In the genomic region with DNA sequence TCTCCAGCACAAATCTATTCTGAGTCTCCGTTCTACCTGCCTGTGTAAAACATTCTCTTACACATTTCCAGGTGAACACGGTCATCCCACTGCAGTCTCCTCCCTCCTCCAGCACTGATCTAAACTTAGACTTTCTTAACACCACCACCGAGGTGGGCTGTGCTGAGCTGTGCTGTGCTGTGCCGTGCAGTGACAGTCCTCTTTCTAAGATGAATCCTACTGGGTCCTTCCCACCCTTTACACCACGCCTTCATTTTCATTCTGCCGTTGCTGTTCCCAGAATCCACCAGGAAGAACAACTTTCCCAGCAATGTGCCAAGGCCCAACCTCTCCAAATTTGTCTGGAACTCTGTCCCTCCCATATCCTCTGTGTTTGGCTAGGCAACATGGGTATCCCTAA, we compare ENCODE assay signal across 10 mouse cellular contexts. TPM values are rescaled to one million over a fixed set of nuclear protein-coding genes. Genes with fewer than 3 reads are reported as not detected.
DNase-seq lines count a peak whose midpoint lies in the region; ATAC-seq lines count a peak whose summit lies in the region.
"Had no signal": no experiment of that assay in that cellular context is flagged by ENCODE, and none has a peak within 500 bp of the region (broad histone marks: within the 10 kb centered on the region; RNA-seq: fewer than 3 reads in every experiment).

No protein-coding gene starts in this region.

- WGBS in embryonic facial prominence, embryonic 15.5 days: 54% methylated on average over 6 of the region's 6 CpGs
- whole genome bisulfite sequencing in forebrain, embryonic 14.5 days: 79% methylated on average over 6 of the region's 6 CpGs

- peak; percentile 23 for DNase-seq in gastrocnemius, adult 18-20 months (ENCODE audit: low spot score)
- DNase-seq in gastrocnemius, postnatal 36 days: no peak
- DNase-seq in layer of hippocampus, adult 11-12 months (ENCODE audit: low spot score): peak; percentile 32
- DNase-seq in layer of hippocampus, postnatal 36 days: no peak
- DNase-seq in right cerebral cortex, postnatal 10 days (ENCODE audit: low spot score in 2 of 2): peak; percentile 59 to 60
- no peak for DNase-seq in adrenal gland, postnatal 10 days
- no peak for DNase-seq in forebrain, embryonic 14.5 days (ENCODE audit: low spot score)

- intact Hi-C loops in gastrocnemius, postnatal 36 days (cut with DNase I): no loop called here

- no peak overlapping the region for H3K4me3 ChIP-seq in embryonic facial prominence, embryonic 15.5 days (replicated peaks)
- H3K4me3 ChIP-seq in forebrain, embryonic 14.5 days (ENCODE audit: low read depth, low read length): no peak overlapping the region
- H3K4me3 ChIP-seq: megakaryocyte, embryonic 14.5 days had no signal

- H3K27me3 ChIP-seq in embryonic facial prominence, embryonic 15.5 days: no peaks in the 10 kb centered on the region
- no peaks in the 10 kb centered on the region for H3K27me3 ChIP-seq in forebrain, embryonic 14.5 days (replicated peaks; ENCODE audit: control insufficient read depth, insufficient read depth, low read length)

- peaks cover 36% of the 10 kb centered on the region for H3K4me1 ChIP-seq in embryonic facial prominence, embryonic 15.5 days
- peaks cover 17% of the 10 kb centered on the region for H3K4me1 ChIP-seq in forebrain, embryonic 14.5 days (ENCODE audit: control insufficient read depth, insufficient read depth, low read length)

- no peak overlapping the region for H3K4me2 ChIP-seq in embryonic facial prominence, embryonic 15.5 days (replicated peaks)
- H3K4me2 ChIP-seq in forebrain, embryonic 14.5 days (ENCODE audit: low read length): no peak overlapping the region

- peak overlapping the region; percentile 93; the same call in 1 of the 2 replicates for H3K27ac ChIP-seq in embryonic facial prominence, embryonic 15.5 days (replicated peaks)
- no peak overlapping the region for H3K27ac ChIP-seq in forebrain, embryonic 14.5 days (ENCODE audit: low read depth, low read length)

- H3K9ac ChIP-seq in embryonic facial prominence, embryonic 15.5 days: no peak overlapping the region
- no peak overlapping the region for H3K9ac ChIP-seq in forebrain, embryonic 14.5 days (ENCODE audit: low read length)

- H3K9me3 ChIP-seq in embryonic facial prominence, embryonic 15.5 days (replicated peaks): no peaks in the 10 kb centered on the region
- H3K9me3 ChIP-seq in forebrain, embryonic 14.5 days (replicated peaks; ENCODE audit: control insufficient read depth, low read length): no peaks in the 10 kb centered on the region

- ATAC-seq in embryonic facial prominence, embryonic 15.5 days (ENCODE audit: insufficient number of reproducible peaks, low FRiP score, low TSS enrichment, low read depth): no peak
- no peak for ATAC-seq in forebrain, embryonic 14.5 days

- peaks cover 18% of the 10 kb centered on the region for H3K36me3 ChIP-seq in embryonic facial prominence, embryonic 15.5 days
- H3K36me3 ChIP-seq in forebrain, embryonic 14.5 days (ENCODE audit: control insufficient read depth, insufficient read depth, low read length): peaks cover 18% of the 10 kb centered on the region

RNA-seq across cellular contexts. Expression of a gene that starts 1.9 kb away (rescaled TPM):
- total RNA-seq in gastrocnemius, adult 18-20 months (2021): 10 to 100 TPM; 37.4 to 39.3 TPM
- 10 to 100 TPM; 26.7 to 38.1 TPM for total RNA-seq in gastrocnemius, postnatal 36 days (2021)
- 100 to 1,000 TPM; 962 to 984 TPM for total RNA-seq in layer of hippocampus, postnatal 36 days (2021)
- polyA plus RNA-seq in embryonic facial prominence, embryonic 15.5 days (2015; fragmentation: Nextera tagmentation; extraction: Ambion mirVana): 111 and 149 TPM in 2 replicates
- 100 to 1,000 TPM; 104 to 143 TPM for total RNA-seq in adrenal gland, postnatal 10 days (2021)
- polyA plus RNA-seq in forebrain, embryonic 14.5 days (2014; fragmentation: Nextera tagmentation; extraction: Ambion mirVana): 124 and 188 TPM in 2 replicates

RNA-seq across cellular contexts. Expression of a gene that starts 8.6 kb away (rescaled TPM):
- total RNA-seq in gastrocnemius, adult 18-20 months (2021): 10 to 100 TPM; 41.9 to 72.2 TPM
- 10 to 100 TPM; 60.9 to 89.0 TPM for total RNA-seq in gastrocnemius, postnatal 36 days (2021)
- total RNA-seq in layer of hippocampus, postnatal 36 days (2021): 10 to 100 TPM; 78.2 to 92.8 TPM
- polyA plus RNA-seq in embryonic facial prominence, embryonic 15.5 days (2015; fragmentation: Nextera tagmentation; extraction: Ambion mirVana): 29.6 and 34.4 TPM in 2 replicates
- 100 to 1,000 TPM in 1 of 2 experiments, 10 to 100 TPM in 1; 63.1 to 157 TPM for total RNA-seq in adrenal gland, postnatal 10 days (2021)
- 6.8 and 11.6 TPM in 2 replicates for polyA plus RNA-seq in forebrain, embryonic 14.5 days (2014; fragmentation: Nextera tagmentation; extraction: Ambion mirVana)

RNA-seq across cellular contexts. Expression of a gene that starts 15.8 kb away (rescaled TPM):
- total RNA-seq in gastrocnemius, adult 18-20 months (2021): 1 to 10 TPM; 3.5 to 3.7 TPM
- 1 to 10 TPM; 3.4 TPM for total RNA-seq in gastrocnemius, postnatal 36 days (2021)
- 10 to 100 TPM; 20.8 to 24.0 TPM for total RNA-seq in layer of hippocampus, postnatal 36 days (2021)
- 102 and 137 TPM in 2 replicates for polyA plus RNA-seq in embryonic facial prominence, embryonic 15.5 days (2015; fragmentation: Nextera tagmentation; extraction: Ambion mirVana)
- total RNA-seq in adrenal gland, postnatal 10 days (2021): 10 to 100 TPM; 13.2 to 13.8 TPM
- 45.2 and 49.6 TPM in 2 replicates for polyA plus RNA-seq in forebrain, embryonic 14.5 days (2014; fragmentation: Nextera tagmentation; extraction: Ambion mirVana)

RNA-seq across cellular contexts. Expression of a gene that starts 26.9 kb away (rescaled TPM):
- total RNA-seq in gastrocnemius, adult 18-20 months (2021): 10 to 100 TPM; 20.0 to 23.5 TPM
- 10 to 100 TPM; 17.4 to 18.8 TPM for total RNA-seq in gastrocnemius, postnatal 36 days (2021)
- total RNA-seq in layer of hippocampus, postnatal 36 days (2021): 10 to 100 TPM; 27.8 to 30.4 TPM
- 14.9 and 15.7 TPM in 2 replicates for polyA plus RNA-seq in embryonic facial prominence, embryonic 15.5 days (2015; fragmentation: Nextera tagmentation; extraction: Ambion mirVana)
- 10 to 100 TPM; 19.1 to 22.1 TPM for total RNA-seq in adrenal gland, postnatal 10 days (2021)
- 10.7 and 13.9 TPM in 2 replicates for polyA plus RNA-seq in forebrain, embryonic 14.5 days (2014; fragmentation: Nextera tagmentation; extraction: Ambion mirVana)

RNA-seq across cellular contexts. Expression of a gene that starts 33.8 kb away (rescaled TPM):
- total RNA-seq in gastrocnemius, adult 18-20 months (2021): not detected
- not detected for total RNA-seq in gastrocnemius, postnatal 36 days (2021)
- 1 to 10 TPM in 1 of 2 experiments, under 1 TPM in 1; 0.68 to 1.1 TPM for total RNA-seq in layer of hippocampus, postnatal 36 days (2021)
- polyA plus RNA-seq in embryonic facial prominence, embryonic 15.5 days (2015; fragmentation: Nextera tagmentation; extraction: Ambion mirVana): 0.55 and 0.64 TPM in 2 replicates
- under 1 TPM; 0.18 to 0.36 TPM for total RNA-seq in adrenal gland, postnatal 10 days (2021)
- 0.23 and 0.24 TPM in 2 replicates for polyA plus RNA-seq in forebrain, embryonic 14.5 days (2014; fragmentation: Nextera tagmentation; extraction: Ambion mirVana)
- total RNA-seq: gastrocnemius, adult 8-10 months had no signal

Comparison
In these comparisons a context has a peak if more than half of its experiments do, and no peak if none do; other contexts are left out.
1. DNase-seq: peak in gastrocnemius, adult 18-20 months (single experiment), layer of hippocampus, adult 11-12 months (single experiment) and right cerebral cortex, postnatal 10 days (2 of 2); none in gastrocnemius, postnatal 36 days (0 of 2), layer of hippocampus, postnatal 36 days (0 of 2), adrenal gland, postnatal 10 days (single experiment) and forebrain, embryonic 14.5 days (single experiment).
2. RNA of a gene that starts 1.9 kb away (total RNA-seq): 962 to 984 TPM in layer of hippocampus, postnatal 36 days; 104 to 143 TPM in adrenal gland, postnatal 10 days, 37.4 to 39.3 TPM in gastrocnemius, adult 18-20 months and 26.7 to 38.1 TPM in gastrocnemius, postnatal 36 days; every median in the first group is over 4 times any median in the second.